Mouse (Mus musculus) MN1 (cell line): Measurements from ENCODE around the gene Il33.

ENCODE experiments used
- DNase-seq: peaks from one replicate; pipeline ENCODE4 v3.0.0-alpha.2; 2016; ENCODE audit warnings: low spot score

The Il33 gene

DNA sequence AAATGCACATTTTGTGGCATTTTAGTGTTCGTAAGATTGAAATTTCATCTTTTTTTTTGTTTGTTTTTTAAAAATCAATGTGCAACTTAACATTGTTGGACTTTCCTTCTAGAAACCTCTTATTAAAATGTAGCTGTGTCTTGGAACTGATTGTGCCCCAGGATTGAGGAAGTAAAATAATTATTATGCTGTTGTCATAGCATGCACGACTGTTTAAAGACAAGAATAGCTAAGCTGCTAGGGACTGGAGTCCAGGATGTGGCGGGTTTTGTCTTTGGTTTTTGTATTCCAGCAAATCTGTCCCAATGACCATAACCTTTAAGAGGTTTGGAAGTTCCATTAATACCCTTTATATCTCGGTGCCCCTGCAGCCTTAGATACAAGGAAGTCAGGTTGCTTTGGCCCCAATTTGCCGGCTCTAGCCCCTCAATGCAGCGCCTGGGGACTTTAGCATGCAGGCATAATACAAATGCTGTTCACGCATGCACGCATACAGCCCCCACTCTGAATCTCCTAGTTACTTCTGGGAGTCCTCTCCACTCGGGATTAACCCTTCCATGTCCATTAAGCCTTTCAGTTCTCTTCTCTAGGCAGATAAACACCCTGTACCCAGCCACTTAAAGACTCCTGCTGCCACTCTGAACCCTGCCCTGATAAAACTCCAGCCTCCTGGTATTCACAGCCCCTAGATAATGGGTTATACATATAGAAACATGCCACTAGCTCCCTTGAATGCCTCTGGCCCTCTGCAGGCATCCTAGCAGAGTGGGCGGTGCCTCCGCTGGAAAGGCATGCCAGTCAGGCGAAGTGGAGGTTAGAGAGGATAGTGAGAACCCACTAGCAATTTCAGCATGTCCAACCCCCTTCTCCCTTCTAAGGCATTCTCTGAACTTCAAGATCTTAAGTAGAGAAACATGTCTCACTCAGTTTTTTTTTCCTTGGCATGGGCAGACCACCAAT, 75.8 kb downstream of the Il33 start:
- no peak for DNase-seq

DNA sequence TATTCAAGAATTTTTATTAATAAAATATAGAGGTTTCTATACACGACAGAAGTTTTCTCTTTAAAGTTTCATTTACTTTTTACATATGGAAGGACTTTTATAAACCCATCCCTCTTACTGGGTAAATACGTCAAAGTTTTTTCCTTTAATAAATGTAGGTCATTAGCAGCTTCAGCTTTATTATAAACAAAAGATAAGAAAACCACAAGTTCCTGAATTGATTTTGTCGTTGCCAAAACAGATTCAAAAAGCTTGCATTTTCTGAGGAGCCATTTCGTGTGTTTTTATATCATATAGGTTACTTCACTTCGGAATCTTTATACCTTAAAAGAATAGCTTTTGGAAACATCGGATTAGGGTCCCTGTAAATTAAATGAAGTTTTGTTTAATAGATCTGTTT, 76.6 kb downstream of the Il33 start:
- DNase-seq, result no peak

DNA sequence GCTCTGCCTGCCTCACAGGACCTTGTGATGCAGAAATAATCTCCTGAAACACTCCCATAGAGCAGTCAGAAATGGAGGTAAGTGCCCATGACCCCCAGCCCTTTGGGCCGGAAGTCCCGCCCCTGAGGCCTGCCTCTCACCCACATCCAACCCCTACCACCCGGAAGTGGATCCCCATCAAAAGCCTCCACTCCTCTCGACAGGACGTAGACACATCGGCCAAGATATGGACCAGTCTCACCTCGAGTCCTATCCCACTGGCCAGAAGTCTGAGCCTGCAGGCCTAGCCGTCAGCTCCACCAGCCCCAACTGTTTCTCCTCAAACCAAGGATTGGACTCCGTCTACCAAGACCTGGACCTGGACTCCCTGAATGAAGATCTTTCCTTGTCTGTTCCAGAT, 78.7 kb downstream of the Il33 start, which contains the start of gene Trpd52l3:
TSS of gene Trpd52l3 (plus strand) at position 170 of the 400 bp plus-strand sequence.
- no peak for DNase-seq

DNA sequence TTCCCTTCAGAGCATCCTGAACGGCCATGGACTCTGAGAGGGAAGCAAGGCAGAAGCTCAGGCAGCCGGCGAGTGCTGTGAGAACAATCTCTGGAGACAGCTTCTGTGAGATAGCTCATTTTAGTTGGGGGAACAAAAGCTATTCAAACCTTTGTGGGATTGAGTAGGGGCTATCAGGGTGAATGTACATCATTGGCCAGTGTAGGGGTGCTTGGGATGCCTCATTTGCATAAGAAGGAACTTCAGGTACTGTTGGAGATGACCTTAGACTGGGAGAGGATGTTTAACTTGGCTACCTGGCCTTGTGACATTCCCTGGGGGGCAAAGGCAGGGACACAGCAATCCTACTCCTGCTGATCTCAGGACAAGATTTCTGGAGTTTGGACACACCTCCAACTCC, 81.5 kb downstream of the Il33 start:
- no peak for DNase-seq
